Mouse (Mus musculus): ENCODE measurements around the gene Lrrc8c. TPM values are rescaled to one million over a fixed set of nuclear protein-coding genes. Genes with fewer than 3 reads are reported as not detected.

Gene Lrrc8c
- total RNA-seq, 2 experiments from 2014 or later: 22.8 to 74.2 TPM

DNA sequence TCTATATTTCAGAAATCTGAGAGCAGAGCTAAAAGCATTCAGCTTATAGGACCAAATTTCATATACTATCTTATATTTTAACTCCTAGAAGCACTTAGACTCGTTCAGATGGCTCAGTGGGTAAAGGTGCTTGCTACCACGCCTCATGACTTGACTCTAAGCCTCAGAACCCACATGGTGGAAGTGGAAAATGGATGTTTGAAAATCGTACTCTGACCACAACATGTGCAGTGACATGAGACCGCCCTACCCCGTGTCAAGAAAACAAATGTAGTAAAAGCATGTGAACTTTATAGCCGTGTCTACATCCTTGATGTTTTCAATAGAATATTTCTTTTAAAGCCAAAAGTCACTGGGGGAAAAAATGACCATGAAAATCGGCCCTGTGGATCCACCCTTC is 21.9 kb downstream of the Lrrc8c start:
- ATAC-seq (replicated peaks; ENCODE audit: low FRiP score, poor library complexity, severe bottlenecking): no peak

GRCm38 (mm10) chr5:105545126-105545525 is 25.9 kb downstream of the Lrrc8c start:
- ATAC-seq (replicated peaks; ENCODE audit: low FRiP score, poor library complexity, severe bottlenecking): no peak

- ATAC-seq (replicated peaks; ENCODE audit: low FRiP score, poor library complexity, severe bottlenecking): no peak
These were observed 27.9 kb downstream of the Lrrc8c start for GRCm38 (mm10) chr5:105547115-105547514.

DNA sequence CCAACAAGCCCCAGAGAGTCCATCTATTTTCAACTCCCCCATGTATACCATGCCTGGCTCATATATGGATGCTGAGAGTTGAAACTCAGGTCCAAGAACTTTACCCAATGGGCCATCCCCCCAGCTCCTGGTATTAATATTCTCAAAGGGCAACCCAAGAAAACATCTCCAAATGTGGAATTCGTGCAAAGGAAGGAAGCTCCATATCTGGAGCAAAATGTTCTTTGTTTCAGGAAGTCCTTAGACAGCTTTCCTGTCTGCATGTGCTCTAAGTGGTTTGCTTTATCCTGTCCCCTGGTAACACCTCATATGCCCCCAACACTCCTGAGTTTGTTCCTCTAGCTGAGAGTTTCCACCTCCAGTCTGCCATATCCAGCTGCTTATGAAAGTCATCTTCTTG is 32.6 kb downstream of the Lrrc8c start:
- ATAC-seq (replicated peaks; ENCODE audit: low FRiP score, poor library complexity, severe bottlenecking): no peak

DNA sequence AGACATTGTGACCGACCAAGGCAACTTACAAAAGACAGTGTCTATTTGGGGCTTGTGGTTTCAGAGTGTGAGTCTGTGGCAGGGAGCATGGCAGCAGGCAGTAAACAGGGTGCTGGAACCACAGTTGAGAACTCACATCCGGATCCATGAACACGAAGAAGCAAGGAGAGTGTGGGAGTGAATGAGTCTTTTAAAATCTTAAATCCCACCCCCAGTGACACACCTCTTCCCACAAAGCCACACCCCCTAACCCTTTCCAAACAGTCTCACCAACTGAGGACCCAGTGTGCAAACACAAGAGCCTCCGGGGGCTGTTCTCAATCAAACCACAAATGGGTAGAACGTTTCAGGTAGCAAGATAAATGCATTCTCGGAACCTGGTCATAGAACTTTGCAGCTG is 37.1 kb downstream of the Lrrc8c start:
- no peak for ATAC-seq (replicated peaks; ENCODE audit: low FRiP score, poor library complexity, severe bottlenecking)

DNA sequence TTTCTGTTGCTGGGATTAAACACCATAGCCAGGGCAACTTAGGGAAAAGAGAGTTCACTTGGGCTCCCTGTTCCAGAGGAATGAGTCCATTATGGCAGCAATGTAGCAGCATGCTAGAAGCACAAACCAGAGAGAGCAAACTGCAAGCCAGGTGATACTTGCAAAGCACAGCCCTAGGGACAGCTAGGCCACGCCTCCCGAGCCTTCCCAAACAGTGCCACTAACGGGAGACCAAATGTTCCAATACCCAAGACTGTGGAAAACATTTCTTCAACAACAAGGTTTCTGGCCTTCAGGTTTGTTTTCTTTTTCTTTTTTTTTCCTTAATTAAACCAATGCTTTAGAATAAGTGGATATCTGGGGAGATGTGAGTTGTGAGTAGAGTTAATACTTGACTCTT is 38.2 kb downstream of the Lrrc8c start:
- no peak for ATAC-seq (replicated peaks; ENCODE audit: low FRiP score, poor library complexity, severe bottlenecking)

DNA sequence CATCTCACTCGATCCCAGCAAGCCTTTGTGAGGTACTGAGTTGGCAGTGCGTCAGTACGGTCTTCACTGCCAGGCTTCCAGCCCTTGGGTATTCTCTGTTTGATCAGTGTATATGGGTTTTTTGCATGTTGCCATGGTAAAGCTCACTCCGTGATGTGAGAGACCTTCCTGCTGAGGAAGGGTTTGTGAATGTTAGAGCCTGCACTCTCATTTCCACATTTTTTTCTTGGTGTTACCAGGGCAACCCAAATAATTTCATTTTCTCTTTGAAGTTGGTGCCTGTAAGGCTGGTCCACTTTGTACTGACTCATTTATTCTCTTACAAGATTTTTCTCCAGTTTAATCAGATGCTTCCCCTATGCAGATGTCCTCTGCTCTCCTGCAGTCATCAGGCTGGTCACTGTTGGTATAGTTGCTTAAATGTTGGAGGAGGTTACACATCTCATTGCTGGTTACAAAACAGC is 38.6 kb downstream of the Lrrc8c start:
- ATAC-seq (replicated peaks; ENCODE audit: low FRiP score, poor library complexity, severe bottlenecking): no peak

- ATAC-seq (replicated peaks; ENCODE audit: low FRiP score, poor library complexity, severe bottlenecking): no peak
These were observed 39.3 kb downstream of the Lrrc8c start for GRCm38 (mm10) chr5:105558517-105558916.

DNA sequence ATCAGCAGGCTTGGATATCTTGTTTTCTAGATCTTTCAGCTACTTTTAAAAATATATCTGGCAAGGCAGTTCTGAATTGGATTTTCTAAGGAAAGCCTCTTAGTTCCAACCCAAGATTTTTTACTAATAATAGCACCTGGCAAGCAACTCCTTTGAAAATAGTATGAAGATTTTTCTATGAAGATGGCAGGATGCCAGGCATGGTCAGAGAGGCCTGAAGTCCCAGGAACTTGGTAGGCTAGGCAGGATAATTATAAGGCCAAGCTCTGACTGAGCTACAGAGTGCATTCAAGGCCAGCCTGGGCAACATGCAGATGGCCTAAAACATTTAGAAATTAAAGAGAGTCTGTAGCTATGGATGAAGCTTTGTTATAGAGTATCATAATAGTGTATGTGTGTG is 42.7 kb downstream of the Lrrc8c start:
- ATAC-seq (replicated peaks; ENCODE audit: low FRiP score, poor library complexity, severe bottlenecking): no peak

DNA sequence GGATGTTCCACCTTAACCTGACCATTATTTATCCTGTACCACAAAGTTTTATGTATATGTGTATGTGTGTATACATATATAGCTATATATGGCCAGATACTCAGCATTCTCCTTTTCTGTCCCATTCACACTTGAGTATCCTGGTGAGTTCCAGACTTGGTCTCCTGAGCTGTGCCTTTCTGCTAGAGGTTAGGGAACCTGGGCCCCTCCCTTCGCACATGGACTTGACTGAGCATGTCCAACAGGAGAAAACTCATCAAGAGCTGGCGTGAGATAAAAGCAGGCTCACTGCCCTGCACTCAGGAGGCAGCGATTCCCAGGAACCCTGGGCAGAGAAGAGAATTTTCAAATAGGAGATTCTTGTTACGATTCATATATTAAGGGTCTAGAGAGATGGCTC is 45.6 kb downstream of the Lrrc8c start:
- peak; percentile 65 for ATAC-seq (replicated peaks; ENCODE audit: low FRiP score, poor library complexity, severe bottlenecking)

- peak; percentile 90 for ATAC-seq (replicated peaks; ENCODE audit: low FRiP score, poor library complexity, severe bottlenecking)
These were observed 46.6 kb downstream of the Lrrc8c start for GRCm38 (mm10) chr5:105565824-105566223.

DNA sequence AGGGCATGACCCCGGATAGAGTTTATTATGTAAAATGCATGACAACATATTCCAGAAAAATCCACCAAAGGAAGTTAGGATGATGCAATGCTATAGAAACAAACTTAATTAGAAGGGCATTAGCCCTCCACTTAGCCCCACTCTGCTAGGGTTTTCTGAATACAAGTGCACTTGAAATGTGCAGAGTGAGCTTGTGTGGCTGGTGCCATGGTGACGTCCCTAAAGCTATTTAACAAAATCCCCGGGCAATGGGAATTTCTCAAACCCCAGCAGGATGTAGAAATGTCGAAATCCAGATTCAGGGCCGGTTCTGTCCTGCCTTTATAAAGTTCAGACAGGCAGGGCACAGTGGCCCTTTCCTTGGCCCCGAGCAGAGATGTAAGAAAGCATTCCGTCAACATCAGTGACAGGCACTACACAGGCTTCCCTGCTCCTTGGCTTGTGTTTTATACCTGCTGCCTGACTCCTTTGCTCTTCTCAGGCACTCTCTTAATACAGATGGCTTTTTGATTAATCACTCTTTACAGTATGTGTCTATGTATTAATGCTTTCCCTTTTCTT is 47.7 kb downstream of the Lrrc8c start:
- ATAC-seq (replicated peaks; ENCODE audit: low FRiP score, poor library complexity, severe bottlenecking): no peak

GRCm38 (mm10) chr5:105568043-105568747 is 49.0 kb downstream of the Lrrc8c start:
- ATAC-seq (replicated peaks; ENCODE audit: low FRiP score, poor library complexity, severe bottlenecking): no peak

GRCm38 (mm10) chr5:105569168-105569567 is 50.0 kb downstream of the Lrrc8c start:
- no peak for ATAC-seq (replicated peaks; ENCODE audit: low FRiP score, poor library complexity, severe bottlenecking)

DNA sequence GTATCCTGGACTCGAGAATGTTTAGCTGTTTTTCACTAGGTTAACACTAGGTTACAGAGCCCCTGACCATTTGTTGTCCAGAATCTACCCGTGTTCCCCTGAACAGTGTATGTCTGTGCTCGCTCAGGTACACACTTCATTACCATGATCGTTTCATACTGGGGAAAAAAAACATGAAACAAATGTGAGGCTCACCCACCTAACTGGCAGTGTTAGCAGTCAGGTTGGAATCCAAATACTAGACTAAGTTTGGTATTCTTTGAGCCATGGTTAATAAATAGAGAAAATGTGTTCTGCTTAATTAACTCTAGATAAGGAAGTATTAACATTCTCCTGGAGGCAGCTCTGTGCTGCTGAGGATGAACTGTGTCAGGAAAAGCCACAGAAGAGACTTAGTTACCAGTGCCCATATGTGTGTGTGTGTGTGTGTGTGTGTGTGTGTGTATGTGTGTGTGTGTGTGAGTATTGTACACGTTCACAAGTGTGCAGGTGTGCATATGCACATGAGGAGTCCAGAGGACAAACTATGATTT is 53.0 kb downstream of the Lrrc8c start:
- no peak for ATAC-seq (replicated peaks; ENCODE audit: low FRiP score, poor library complexity, severe bottlenecking)

GRCm38 (mm10) chr5:105572876-105573275 is 53.7 kb downstream of the Lrrc8c start:
- ATAC-seq (replicated peaks; ENCODE audit: low FRiP score, poor library complexity, severe bottlenecking): no peak

- ATAC-seq (replicated peaks; ENCODE audit: low FRiP score, poor library complexity, severe bottlenecking): no peak
These were observed 55.6 kb downstream of the Lrrc8c start for GRCm38 (mm10) chr5:105574835-105575234.

DNA sequence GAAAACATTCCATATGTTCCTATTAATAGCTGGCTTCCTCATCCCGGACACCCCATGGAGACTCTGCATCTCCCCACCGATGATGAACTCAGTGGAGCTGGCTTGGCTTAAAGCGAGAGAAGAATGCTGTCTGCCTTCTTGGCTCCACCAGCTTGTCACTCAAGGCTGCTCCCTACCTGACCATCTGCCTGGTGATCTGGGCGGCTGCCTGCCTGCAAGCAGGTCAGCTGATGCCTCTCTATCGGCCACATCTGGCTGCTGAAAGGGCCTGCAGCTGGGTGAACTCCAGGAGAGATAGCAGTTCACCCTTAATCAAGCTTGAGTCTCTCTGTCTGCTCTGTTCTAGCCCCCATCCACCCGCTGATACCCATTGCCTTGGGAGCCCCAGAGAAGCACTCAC is 56.7 kb downstream of the Lrrc8c start:
- peak; percentile 97 for ATAC-seq (replicated peaks; ENCODE audit: low FRiP score, poor library complexity, severe bottlenecking)

- ATAC-seq (replicated peaks; ENCODE audit: low FRiP score, poor library complexity, severe bottlenecking): no peak
These were observed 61.7 kb downstream of the Lrrc8c start for GRCm38 (mm10) chr5:105580909-105581308.

GRCm38 (mm10) chr5:105585929-105586328 is 66.7 kb downstream of the Lrrc8c start:
- ATAC-seq (replicated peaks; ENCODE audit: low FRiP score, poor library complexity, severe bottlenecking): no peak

- ATAC-seq (replicated peaks; ENCODE audit: low FRiP score, poor library complexity, severe bottlenecking): no peak
These were observed 67.5 kb downstream of the Lrrc8c start for GRCm38 (mm10) chr5:105586655-105587054.
